Mouse (Mus musculus) naive thymus-derived CD4-positive, alpha-beta T cell, adult 5 months (primary cell): ENCODE results near the gene Fam173b. TPM values are rescaled to one million over a fixed set of nuclear protein-coding genes. Genes with fewer than 3 reads are reported as not detected.

Experiments used
- polyA plus RNA-seq: library from polyadenylated mRNA; unstranded; fragments of 100-300 nt; shearing (Covaris generic); gene quantifications from one replicate; pipeline ENCODE4 v1.2.1, GENCODE M21; 2017

Gene Fam173b
- 11.9 TPM for polyA plus RNA-seq

DNA sequence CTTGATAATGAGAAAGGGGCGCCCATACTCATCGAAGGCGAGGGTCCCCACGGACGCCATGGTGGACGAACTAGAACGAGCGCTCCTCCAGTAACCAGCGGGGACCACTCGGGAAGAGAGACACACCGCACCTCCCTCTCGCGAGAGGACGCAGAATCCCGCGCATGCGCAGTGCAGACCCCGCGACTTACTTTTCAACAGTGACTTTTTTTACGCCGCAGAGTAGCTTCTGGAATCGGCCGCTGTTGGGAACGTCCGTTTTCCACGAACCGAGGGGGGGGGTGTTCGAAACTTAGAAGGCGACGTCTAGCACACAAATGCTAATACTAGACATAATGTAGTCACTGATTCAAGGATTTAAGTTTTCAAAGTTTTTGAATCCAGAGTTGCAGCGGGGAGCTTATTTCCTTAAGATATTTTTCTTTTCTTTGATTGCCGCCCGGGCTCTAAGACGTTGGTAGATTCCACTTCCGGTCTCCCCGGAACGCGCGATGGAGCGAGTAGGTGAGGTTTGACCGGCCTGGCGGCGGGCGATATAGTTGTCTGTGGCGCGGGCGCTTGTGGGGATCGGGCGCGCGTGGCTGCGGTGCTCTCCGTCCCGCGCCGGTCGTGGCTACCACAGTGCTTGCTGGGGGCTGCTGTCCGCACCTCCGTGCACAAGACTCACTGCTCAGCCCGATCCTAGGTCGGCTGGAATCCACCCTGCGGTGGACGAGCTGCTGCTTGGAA lies at the start of gene Fam173b, which contains the start of gene Cct5:
Gene Fam173b, plus strand, starts transcription at position 207 of the 729 bp plus-strand sequence.
Gene Cct5, minus strand, starts transcription at position 159 of the 729 bp plus-strand sequence.

GRCm38 (mm10) chr15:31565184-31565583 lies 36.5 kb upstream of the Fam173b start, which contains the start of gene Cmbl:
Gene Cmbl, plus strand, starts transcription at chr15:31565389.

Other genes with a start within 250 kb of the Fam173b start
- not detected for gene Ankrd33b, start 234.1 kb upstream of the Fam173b start, polyA plus RNA-seq
- 0.37 TPM for gene Ropn1l, start 148.1 kb upstream of the Fam173b start, polyA plus RNA-seq
- 16.1 TPM for gene March6, start 70.8 kb upstream of the Fam173b start, polyA plus RNA-seq
- not detected for gene Cmbl, start 36.5 kb upstream of the Fam173b start, polyA plus RNA-seq
- gene Cct5, start within 50 bp of the Fam173b start, polyA plus RNA-seq, result 418 TPM